Mouse (Mus musculus): ENCODE measurements around the gene Olfr995.

Olfr995 gene

GRCm38 (mm10) chr2:85443539-85443938 is at the start of gene Olfr995:
Gene Olfr995, minus strand, starts transcription at chr2:85443639.
- DNase-seq: no peak

GRCm38 (mm10) chr2:85490396-85490795 is 47.0 kb upstream of the Olfr995 start:
- DNase-seq: no peak

GRCm38 (mm10) chr2:85466801-85467325 is 23.4 kb upstream of the Olfr995 start:
- DNase-seq: peak in 1 of 2 experiments; percentile 2

- DNase-seq: no peak
Measured at GRCm38 (mm10) chr2:85442546-85442945, 893 bp downstream of the Olfr995 start.

- DNase-seq: no peak
Measured at GRCm38 (mm10) chr2:85436351-85436750, 7.1 kb downstream of the Olfr995 start, which contains the start of gene Olfr994. Gene Olfr994, minus strand, starts transcription at chr2:85436451.

- DNase-seq: no peak
Measured at GRCm38 (mm10) chr2:85425893-85426292, 17.5 kb downstream of the Olfr995 start.

GRCm38 (mm10) chr2:85414777-85415176 is 28.7 kb downstream of the Olfr995 start, which contains the start of gene Olfr993:
Gene Olfr993, minus strand, starts transcription at chr2:85414877.
- DNase-seq: no peak

GRCm38 (mm10) chr2:85409369-85409768 is 34.1 kb downstream of the Olfr995 start, which contains the start of gene Olfr992:
Gene Olfr992, minus strand, starts transcription at chr2:85409469.
- DNase-seq: no peak

Measured in kidney, postnatal 4 days (tissue).